Mouse (Mus musculus) myocyte (in vitro differentiated cells): ENCODE data around the gene Rps27a. TPM values are rescaled to one million over a fixed set of nuclear protein-coding genes. Genes with fewer than 3 reads are reported as not detected.

Experiments
- H3K27me3 ChIP-seq: one replicate; pipeline ENCODE4 v1.6.1; 2011; ENCODE audit not compliant: control insufficient read depth, insufficient read depth, insufficient read length
- H3K36me3 ChIP-seq: one replicate; pipeline ENCODE4 v1.6.1; 2011; ENCODE audit not compliant: control insufficient read depth, insufficient read depth
- H3K4me2 ChIP-seq: one replicate; pipeline ENCODE4 v1.6.1; 2011; ENCODE audit warnings: low read depth, control low read depth
- H3K4me3 ChIP-seq: one replicate; pipeline ENCODE4 v1.5.1; 2011; ENCODE audit warnings: mild to moderate bottlenecking, control low read depth, moderate library complexity
- H3K79me2 ChIP-seq: one replicate; pipeline ENCODE4 v1.6.1; 2011; ENCODE audit not compliant: control insufficient read depth, insufficient read depth
- H3ac ChIP-seq: one replicate; pipeline ENCODE4 v1.6.1; 2011; ENCODE audit not compliant: control insufficient read depth, insufficient read length
- CEBPB ChIP-seq: IDR thresholded peaks from 2 replicates; pipeline ENCODE4 v1.6.1; 2011; ENCODE audit warnings: mild to moderate bottlenecking, moderate library complexity; ENCODE audit not compliant: poor library complexity, insufficient read depth, severe bottlenecking
- E2F4 ChIP-seq: IDR thresholded peaks from one replicate; pipeline ENCODE4 v1.6.1; 2011; ENCODE audit warnings: mild to moderate bottlenecking, control low read depth, moderate library complexity; ENCODE audit not compliant: insufficient read depth
- MAX ChIP-seq: IDR thresholded peaks from one replicate; pipeline ENCODE4 v1.6.1; 2011; ENCODE audit warnings: low read depth, mild to moderate bottlenecking, control low read depth
- MYOD1 ChIP-seq, 3 experiments: IDR thresholded peaks; one replicate each; pipeline ENCODE4 v1.6.1; 2011; ENCODE audit warnings: control low read depth in 2 of 3, low read depth in 2 of 3, mild to moderate bottlenecking in 2 of 3, moderate library complexity in 1 of 3; ENCODE audit not compliant: insufficient read length in 2 of 3, control insufficient read depth in 1 of 3
- MYOG ChIP-seq, 3 experiments: IDR thresholded peaks; one replicate each; pipeline ENCODE4 v1.6.1; 2011; ENCODE audit warnings: control low read depth in 2 of 3, low read depth in 2 of 3, mild to moderate bottlenecking in 2 of 3; ENCODE audit not compliant: insufficient read length in 2 of 3, control insufficient read depth in 1 of 3, insufficient read depth in 1 of 3
- POLR2A ChIP-seq: IDR thresholded peaks from one replicate; pipeline ENCODE4 v1.6.1; 2011; ENCODE audit warnings: low read depth, mild to moderate bottlenecking, control low read depth, moderate library complexity; ENCODE audit not compliant: insufficient read length
- POLR2AphosphoS2 ChIP-seq: IDR thresholded peaks from one replicate; pipeline ENCODE4 v1.6.1; 2011; ENCODE audit warnings: low read depth, control low read depth; ENCODE audit not compliant: insufficient read length
- REST ChIP-seq: IDR thresholded peaks from one replicate; pipeline ENCODE4 v1.6.1; 2011; ENCODE audit warnings: mild to moderate bottlenecking, control low read depth, moderate library complexity; ENCODE audit not compliant: insufficient read depth, insufficient read length
- SRF ChIP-seq: IDR thresholded peaks from one replicate; pipeline ENCODE4 v1.6.1; 2011; ENCODE audit warnings: low read depth; ENCODE audit not compliant: control insufficient read depth, insufficient read length
- TCF12 ChIP-seq: IDR thresholded peaks from one replicate; pipeline ENCODE4 v1.6.1; 2011; ENCODE audit warnings: mild to moderate bottlenecking, control low read depth; ENCODE audit not compliant: poor library complexity, insufficient read depth, severe bottlenecking
- TCF3 ChIP-seq: IDR thresholded peaks from one replicate; pipeline ENCODE4 v1.6.1; 2011; ENCODE audit warnings: low read depth, control low read depth; ENCODE audit not compliant: insufficient read length
- USF1 ChIP-seq: IDR thresholded peaks from one replicate; pipeline ENCODE4 v1.6.1; 2011; ENCODE audit warnings: low read depth, mild to moderate bottlenecking, control low read depth, moderate library complexity
- polyA plus RNA-seq: library from polyadenylated mRNA; unstranded; fragments of >200 nt; fragmentation: generic; extraction: Trizol; gene quantifications from one replicate; pipeline ENCODE4 v1.2.1, GENCODE M21; 2012; ENCODE audit warnings: missing spikeins

The Rps27a gene
- polyA plus RNA-seq, 1 experiment: 1,894 TPM

GRCm38 (mm10) chr11:29512818-29513535 is 34.9 kb downstream of the Rps27a start:
- H3K79me2 ChIP-seq: no peaks in the 10 kb centered on the region
- H3K27me3 ChIP-seq: no peaks in the 10 kb centered on the region
- H3K4me2 ChIP-seq: no peak overlapping the region
- H3K36me3 ChIP-seq: no peaks in the 10 kb centered on the region
- no peak overlapping the region for H3ac ChIP-seq
- H3K4me3 ChIP-seq: no peak overlapping the region
- TF ChIP-seq REST (no peak), POLR2AphosphoS2 (no peak), CEBPB (no peak), MAX (no peak), E2F4 (no peak), MYOD1 (IDR thresholded peaks at IDR 0.05; ENCODE audit: control insufficient read depth in 1 of 3, insufficient read length in 2 of 3, low read depth in 2 of 3) (no peak), MYOG (IDR thresholded peaks at IDR 0.05; ENCODE audit: control insufficient read depth in 1 of 3, insufficient read depth in 1 of 3, insufficient read length in 2 of 3, low read depth in 2 of 3) (no peak), TCF3 (no peak), SRF (no peak), POLR2A (no peak), TCF12 (no peak), USF1 (no peak)

GRCm38 (mm10) chr11:29509421-29509820 is 38.5 kb downstream of the Rps27a start:
- H3K79me2 ChIP-seq: no peaks in the 10 kb centered on the region
- no peak overlapping the region for H3ac ChIP-seq
- no peaks in the 10 kb centered on the region for H3K27me3 ChIP-seq
- TF ChIP-seq CEBPB (no peak), TCF3 (no peak), MYOG (IDR thresholded peaks at IDR 0.05; ENCODE audit: control insufficient read depth in 1 of 3, insufficient read depth in 1 of 3, insufficient read length in 2 of 3, low read depth in 2 of 3) (no peak), POLR2AphosphoS2 (no peak), REST (no peak), SRF (no peak), USF1 (no peak), MYOD1 (IDR thresholded peaks at IDR 0.05; ENCODE audit: control insufficient read depth in 1 of 3, insufficient read length in 2 of 3, low read depth in 2 of 3) (no peak), MAX (no peak), E2F4 (no peak), TCF12 (no peak), POLR2A (no peak)
- H3K4me2 ChIP-seq: no peak overlapping the region
- peaks cover 10% of the 10 kb centered on the region for H3K36me3 ChIP-seq
- no peak overlapping the region for H3K4me3 ChIP-seq

DNA sequence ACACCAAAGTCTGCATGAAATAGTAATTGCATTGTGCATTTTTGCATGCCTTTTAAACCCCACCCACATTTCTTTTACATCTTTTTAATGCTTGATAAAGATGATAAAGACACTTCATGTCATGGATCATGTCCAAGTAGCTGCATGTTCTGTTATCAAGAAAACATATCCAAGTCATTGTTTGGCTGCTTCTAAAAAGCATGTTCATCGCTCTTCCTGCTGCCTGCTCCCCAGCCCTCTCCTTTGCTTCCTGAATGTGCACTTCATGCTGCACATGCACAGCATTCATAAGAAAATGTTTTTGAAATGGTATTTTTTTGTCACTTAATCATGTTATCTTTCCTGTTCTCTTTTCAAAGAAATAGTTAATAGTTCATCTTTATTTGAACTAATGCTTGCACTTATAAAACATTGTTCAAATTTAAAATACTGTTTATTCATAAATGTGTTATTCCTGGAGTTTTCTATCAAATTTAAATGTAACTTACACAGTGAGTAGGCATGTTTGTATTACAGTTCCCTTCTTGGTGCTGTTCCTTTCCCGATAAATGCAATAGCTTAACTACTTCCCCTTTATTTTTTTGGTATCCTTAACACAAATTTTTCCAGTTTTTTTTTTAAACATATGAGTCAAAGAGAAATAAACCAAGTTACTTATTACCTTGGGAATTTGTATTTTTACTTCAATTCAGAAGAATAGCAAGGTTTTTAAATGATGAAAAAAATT is 42.8 kb downstream of the Rps27a start:
- TF ChIP-seq TCF12 (no peak), USF1 (no peak), E2F4 (no peak), MYOD1 (IDR thresholded peaks at IDR 0.05; ENCODE audit: control insufficient read depth in 1 of 3, insufficient read length in 2 of 3, low read depth in 2 of 3) (no peak), SRF (no peak), MAX (no peak), MYOG (IDR thresholded peaks at IDR 0.05; ENCODE audit: control insufficient read depth in 1 of 3, insufficient read depth in 1 of 3, insufficient read length in 2 of 3, low read depth in 2 of 3) (no peak), POLR2A (no peak), POLR2AphosphoS2 (no peak), REST (no peak), CEBPB (no peak), TCF3 (no peak)
- Histone ChIP-seq H3K27me3 (no peaks in the 10 kb centered on the region), H3ac (no peak overlapping the region), H3K4me2 (no peak overlapping the region), H3K4me3 (no peak overlapping the region), H3K36me3 (peaks cover 24% of the 10 kb centered on the region), H3K79me2 (no peaks in the 10 kb centered on the region)

GRCm38 (mm10) chr11:29503948-29504893 is 43.7 kb downstream of the Rps27a start:
- H3K79me2 ChIP-seq: no peaks in the 10 kb centered on the region
- no peak overlapping the region for H3K4me3 ChIP-seq
- H3ac ChIP-seq: no peak overlapping the region
- H3K27me3 ChIP-seq: no peaks in the 10 kb centered on the region
- H3K36me3 ChIP-seq: peaks cover 26% of the 10 kb centered on the region
- no peak overlapping the region for H3K4me2 ChIP-seq
- TF ChIP-seq POLR2AphosphoS2: no peak
